Mouse (Mus musculus): ENCODE data around the gene Cd7.

- TF ChIP-seq CTCF (IDR thresholded peaks at IDR 0.05; ENCODE audit: low read depth) = no peak; the same call in 1 of the 2 replicates
- TF ChIP-seq EP300 (IDR thresholded peaks at IDR 0.05; ENCODE audit: low read depth) = no peak
Measured at GRCm38 (mm10) chr11:120990951-120991526, 48.2 kb downstream of the Cd7 start, which contains the start of gene Csnk1d.
